ENCODE assay signal across 35 mouse cellular contexts in the genomic region with DNA sequence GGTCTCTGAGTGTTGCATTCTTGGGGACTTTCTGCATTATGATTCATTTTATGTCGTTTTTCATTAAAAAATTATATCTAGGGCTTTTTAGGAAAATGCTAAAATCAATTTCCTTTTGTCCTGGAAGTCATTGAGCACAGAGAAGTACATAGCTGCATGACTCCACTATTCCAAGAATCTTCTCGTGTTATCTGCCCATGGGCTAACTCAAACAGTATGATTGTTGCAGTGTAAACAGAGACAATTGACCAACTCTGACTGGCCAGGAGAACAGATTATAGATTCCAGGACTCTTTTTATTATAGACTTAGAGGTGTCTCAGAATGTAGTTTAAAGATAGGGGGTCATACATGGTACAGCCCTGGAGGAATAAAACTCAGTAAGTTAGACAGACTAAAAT. TPM values are rescaled to one million over a fixed set of nuclear protein-coding genes. Genes with fewer than 3 reads are reported as not detected.
"Had no signal": no experiment of that assay in that cellular context is flagged by ENCODE, and none has a peak within 500 bp of the region (broad histone marks: within the 10 kb centered on the region; RNA-seq: fewer than 3 reads in every experiment).

No protein-coding gene starts in this region.

- DNase-seq: gastrocnemius, adult 2 months; gastrocnemius, postnatal 14 days; gastrocnemius, postnatal 36 days; heart, adult 11 months; heart, adult 2 months; heart, postnatal 14 days; heart, postnatal 36 days; kidney, adult 11 months; kidney, adult 2 months; kidney, adult 9 months; kidney, postnatal 14 days; kidney, postnatal 4 days; left cerebral cortex, postnatal 4 days had no signal

- H3K27me3 ChIP-seq: heart, embryonic 13.5 days; heart, embryonic 15.5 days; hindbrain, embryonic 13.5 days; hindbrain, embryonic 15.5 days; kidney, embryonic 15.5 days; limb, embryonic 13.5 days; limb, embryonic 15.5 days had no signal

- ATAC-seq: forebrain, embryonic 16.5 days; hindbrain, postnatal 0 days; intestine, embryonic 16.5 days had no signal

- H3K9ac ChIP-seq: heart, embryonic 13.5 days; heart, embryonic 15.5 days; hindbrain, embryonic 13.5 days; hindbrain, embryonic 15.5 days; kidney, embryonic 15.5 days; limb, embryonic 13.5 days; limb, embryonic 15.5 days had no signal

- H3K4me2 ChIP-seq: heart, embryonic 11.5 days; heart, embryonic 13.5 days; heart, embryonic 15.5 days; hindbrain, embryonic 13.5 days; hindbrain, embryonic 15.5 days; kidney, embryonic 15.5 days; limb, embryonic 13.5 days; limb, embryonic 15.5 days had no signal

- H3K9me3 ChIP-seq: heart, embryonic 13.5 days; heart, embryonic 15.5 days; hindbrain, embryonic 13.5 days; hindbrain, embryonic 15.5 days; kidney, embryonic 15.5 days; limb, embryonic 13.5 days; limb, embryonic 15.5 days had no signal

- H3K4me1 ChIP-seq: heart, embryonic 13.5 days; heart, embryonic 15.5 days; hindbrain, embryonic 13.5 days; hindbrain, embryonic 15.5 days; kidney, embryonic 15.5 days; limb, embryonic 13.5 days; limb, embryonic 15.5 days had no signal

- H3K4me3 ChIP-seq: gastrocnemius, adult 2 months; heart, adult 2 months; heart, embryonic 13.5 days; heart, embryonic 15.5 days; hindbrain, embryonic 13.5 days; hindbrain, embryonic 15.5 days; kidney, embryonic 15.5 days; layer of hippocampus, adult 2 months; left cerebral cortex, adult 2 months; limb, embryonic 13.5 days; limb, embryonic 15.5 days had no signal

- H3K27ac ChIP-seq: gastrocnemius, adult 2 months; heart, adult 2 months; heart, embryonic 13.5 days; heart, embryonic 15.5 days; hindbrain, embryonic 13.5 days; hindbrain, embryonic 15.5 days; hindbrain, postnatal 0 days; kidney, embryonic 15.5 days; kidney, postnatal 0 days; layer of hippocampus, adult 2 months; left cerebral cortex, adult 2 months; limb, embryonic 13.5 days; limb, embryonic 15.5 days had no signal

- H3K36me3 ChIP-seq: heart, embryonic 13.5 days; heart, embryonic 15.5 days; hindbrain, embryonic 13.5 days; hindbrain, embryonic 15.5 days; kidney, embryonic 15.5 days; limb, embryonic 13.5 days; limb, embryonic 15.5 days had no signal

RNA-seq across cellular contexts. Expression of a gene that starts 21.1 kb away (rescaled TPM):
- total RNA-seq: gastrocnemius, adult 2 months; gastrocnemius, postnatal 14 days; gastrocnemius, postnatal 36 days; heart, adult 2 months; heart, postnatal 14 days; heart, postnatal 36 days; hematopoietic stem cell, adult 5-6 weeks; hindbrain, postnatal 0 days; layer of hippocampus, adult 2 months; layer of hippocampus, postnatal 10 days; left cerebral cortex, adult 2 months; left cerebral cortex, postnatal 14 days; left cerebral cortex, postnatal 4 days had no signal
- polyA plus RNA-seq: forebrain, embryonic 16.5 days; frontal cortex, adult 2 months; heart, adult 2 months; heart, embryonic 11.5 days; heart, embryonic 13.5 days; heart, embryonic 15.5 days; heart, postnatal 0 days; hindbrain, embryonic 11.5 days; hindbrain, embryonic 13.5 days; hindbrain, embryonic 15.5 days; hindbrain, postnatal 0 days; intestine, embryonic 14.5 days; intestine, embryonic 16.5 days; limb, embryonic 11.5 days; limb, embryonic 13.5 days; limb, embryonic 15.5 days had no signal
